Mouse (Mus musculus) bone marrow, adult 2 months (tissue): ENCODE results near the gene Odr4.

Experiments used
- CTCF ChIP-seq: fragments of 200-500 bp; IDR thresholded peaks from 2 replicates; pipeline ENCODE4 v1.5.1; 2011; ENCODE audit warnings: low read length, control low read depth; ENCODE audit not compliant: control insufficient read depth, insufficient read depth
- POLR2A ChIP-seq: fragments of 200-500 bp; IDR thresholded peaks from 2 replicates; pipeline ENCODE4 v1.6.1; 2011; ENCODE audit warnings: low read depth, mild to moderate bottlenecking, control low read depth, low read length, borderline replicate concordance; ENCODE audit not compliant: control insufficient read depth

- TF ChIP-seq CTCF: no peak
- no peak for TF ChIP-seq POLR2A
Observed at GRCm38 (mm10) chr1:150319205-150319604, 73.7 kb downstream of the Odr4 start, which contains the start of gene Pdc.
